Mouse (Mus musculus) activated CD4-positive, CD25-positive, alpha-beta regulatory T cell, adult 4 months (primary cell): ENCODE data around the gene Per1. TPM values are rescaled to one million over a fixed set of nuclear protein-coding genes. Genes with fewer than 3 reads are reported as not detected.

Experiments
- ATAC-seq: one replicate; pipeline ENCODE4 v1.8.0; 2017
- polyA plus RNA-seq, 2 experiments: library from polyadenylated mRNA; unstranded; fragments of 100-300 nt; shearing (Covaris generic); gene quantifications; one replicate each; pipeline ENCODE4 v1.2.1; 2017

Per1 gene
- polyA plus RNA-seq, result 1 to 10 TPM; 4.5 to 6.7 TPM

DNA sequence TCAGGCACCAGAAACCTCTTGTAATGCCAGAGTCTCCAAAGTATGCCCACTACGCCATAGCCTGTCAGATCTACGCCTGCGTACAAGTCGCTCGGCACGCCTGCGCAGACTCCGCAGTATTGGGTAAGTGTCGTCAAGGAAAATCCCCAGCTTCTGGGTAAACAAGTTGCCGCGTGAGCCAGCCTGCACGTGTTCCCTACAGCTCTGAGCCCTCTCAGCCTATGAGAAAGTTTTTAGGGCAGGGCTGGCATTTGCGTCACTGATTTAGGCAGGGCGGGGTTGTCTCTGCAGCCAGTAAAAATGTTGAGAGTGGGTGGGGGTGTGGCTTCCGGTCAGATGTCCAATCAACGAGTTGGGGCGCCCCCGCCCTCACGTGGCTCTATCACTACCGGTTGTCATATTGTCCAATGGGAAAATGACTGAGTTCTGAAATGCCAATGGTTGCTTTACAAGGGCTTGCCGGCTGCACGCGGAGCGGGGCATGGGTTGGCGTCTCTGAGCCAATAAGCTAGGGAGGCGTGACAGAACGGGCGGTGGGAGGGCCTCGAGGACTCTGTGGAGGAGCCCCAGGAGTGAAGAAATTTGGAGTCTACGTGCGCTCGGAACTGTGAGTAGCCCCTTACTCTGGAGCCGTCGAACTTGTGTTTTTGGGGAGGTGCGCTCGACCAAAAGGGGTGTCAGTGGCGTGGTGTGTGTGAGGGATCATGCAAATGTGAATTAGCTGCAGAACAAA is at the start of gene Per1:
Gene Per1, plus strand, starts transcription at position 521 of the 733 bp plus-strand sequence.
- peak; percentile 57 for ATAC-seq

DNA sequence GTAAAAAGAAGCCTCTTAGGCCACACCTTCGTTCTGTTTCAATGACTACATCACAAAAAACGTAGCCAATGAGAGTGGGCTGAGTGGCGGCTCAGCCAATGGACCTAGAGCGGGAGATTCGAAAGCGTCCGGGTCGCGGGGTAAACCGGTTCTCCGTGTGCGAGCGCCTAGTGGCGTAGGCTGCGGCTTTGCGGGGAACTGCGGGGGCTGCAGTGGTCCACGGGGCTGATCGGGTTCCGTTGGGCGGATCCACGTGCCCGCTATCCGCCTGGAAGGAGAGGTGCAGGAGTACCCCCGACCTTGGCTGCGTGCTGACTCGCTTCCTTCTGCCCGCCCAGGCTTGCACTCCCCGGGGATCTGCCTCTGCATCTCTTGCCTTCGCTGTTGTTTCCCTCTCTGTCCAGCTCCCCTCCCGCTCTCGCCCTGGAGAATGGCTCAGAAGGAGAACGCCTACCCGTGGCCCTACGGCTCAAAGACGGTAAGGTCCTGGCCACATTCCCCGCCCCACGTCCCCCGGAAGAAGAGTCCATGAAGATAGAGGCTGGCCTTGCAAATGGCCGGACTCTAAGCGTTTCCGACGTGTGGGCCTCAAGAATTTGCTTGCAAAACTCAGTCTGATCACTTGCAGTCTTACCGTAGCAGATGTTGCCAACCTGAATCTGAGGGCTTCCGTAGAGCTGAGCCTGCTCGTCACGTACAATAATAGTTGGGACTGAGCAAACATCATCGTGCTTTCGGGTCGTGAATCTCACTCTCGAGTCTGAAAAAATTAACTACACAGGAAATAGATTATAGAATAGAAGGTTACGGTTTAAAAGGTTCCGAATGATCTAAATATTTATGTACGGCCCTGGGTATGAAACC is 49.3 kb upstream of the Per1 start, which contains the start of gene Aurkb:
Gene Aurkb, plus strand, starts transcription at position 117 of the 864 bp plus-strand sequence.
- peak; percentile 78 for ATAC-seq

DNA sequence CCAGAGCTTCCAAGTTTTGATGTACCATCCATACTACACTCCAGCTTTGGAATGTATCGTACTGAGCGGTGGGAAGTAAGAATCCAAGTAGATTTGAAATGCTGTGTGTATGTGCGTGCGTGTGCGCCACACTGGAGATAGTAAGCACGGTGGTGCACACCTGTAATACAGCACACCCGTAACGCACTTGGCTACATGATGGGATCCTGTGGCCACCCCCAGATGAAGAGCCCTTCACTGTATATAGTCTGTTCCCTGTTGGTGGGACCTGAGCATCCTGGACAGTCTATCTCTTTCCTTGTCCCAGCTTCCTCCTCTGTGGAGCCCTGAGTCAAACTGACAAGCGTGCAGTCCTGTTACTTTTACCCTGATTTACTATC is 48.6 kb upstream of the Per1 start:
- no peak for ATAC-seq

DNA sequence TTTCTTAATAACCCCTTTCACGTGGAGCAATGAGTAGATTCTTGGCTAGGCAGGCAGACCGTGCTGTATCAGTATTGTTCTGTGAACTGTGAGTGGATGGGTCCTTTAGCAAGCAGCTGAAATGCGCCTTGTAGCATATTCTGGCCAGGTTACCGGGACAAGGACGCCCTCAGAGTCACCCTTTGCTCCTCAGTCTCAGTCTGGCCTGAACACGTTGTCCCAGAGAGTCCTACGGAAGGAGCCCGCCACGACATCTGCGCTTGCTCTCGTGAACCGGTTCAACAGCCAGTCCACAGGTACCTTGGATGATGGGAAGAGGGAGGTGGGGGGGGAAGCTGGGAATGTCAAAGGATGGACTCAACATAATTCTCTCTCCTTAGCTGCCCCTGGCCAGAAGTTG is 47.4 kb upstream of the Per1 start:
- no peak for ATAC-seq

DNA sequence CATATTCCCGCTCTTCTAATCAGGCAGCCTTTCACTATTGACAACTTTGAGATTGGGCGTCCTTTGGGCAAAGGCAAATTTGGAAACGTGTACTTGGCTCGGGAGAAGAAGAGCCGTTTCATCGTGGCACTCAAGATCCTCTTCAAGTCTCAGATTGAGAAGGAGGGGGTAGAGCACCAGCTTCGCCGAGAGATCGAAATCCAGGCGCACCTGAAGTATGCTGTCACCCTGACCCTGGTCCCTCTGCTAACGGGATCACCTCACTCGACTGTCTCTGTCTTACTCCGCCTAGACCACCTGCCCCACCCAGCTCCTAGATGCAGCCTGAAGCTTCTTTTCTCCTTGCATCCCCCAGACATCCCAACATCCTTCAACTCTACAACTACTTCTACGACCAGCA is 46.9 kb upstream of the Per1 start:
- no peak for ATAC-seq

DNA sequence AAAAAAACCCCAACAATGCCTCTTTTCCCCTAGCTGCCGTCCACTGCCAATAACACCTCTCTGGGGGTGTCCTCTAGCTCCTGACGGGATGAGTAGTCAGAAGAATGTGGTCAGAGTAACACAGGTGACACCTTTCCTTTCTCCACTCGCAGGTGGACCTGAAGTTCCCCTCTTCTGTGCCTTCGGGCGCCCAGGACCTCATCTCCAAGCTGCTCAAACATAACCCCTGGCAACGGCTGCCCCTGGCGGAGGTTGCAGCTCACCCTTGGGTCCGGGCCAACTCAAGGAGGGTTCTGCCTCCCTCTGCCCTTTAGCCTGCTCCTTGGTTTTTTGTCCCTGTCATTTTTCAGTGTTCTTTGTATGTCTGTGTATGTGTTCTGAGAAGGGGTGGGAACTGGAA is 44.3 kb upstream of the Per1 start:
- no peak for ATAC-seq

DNA sequence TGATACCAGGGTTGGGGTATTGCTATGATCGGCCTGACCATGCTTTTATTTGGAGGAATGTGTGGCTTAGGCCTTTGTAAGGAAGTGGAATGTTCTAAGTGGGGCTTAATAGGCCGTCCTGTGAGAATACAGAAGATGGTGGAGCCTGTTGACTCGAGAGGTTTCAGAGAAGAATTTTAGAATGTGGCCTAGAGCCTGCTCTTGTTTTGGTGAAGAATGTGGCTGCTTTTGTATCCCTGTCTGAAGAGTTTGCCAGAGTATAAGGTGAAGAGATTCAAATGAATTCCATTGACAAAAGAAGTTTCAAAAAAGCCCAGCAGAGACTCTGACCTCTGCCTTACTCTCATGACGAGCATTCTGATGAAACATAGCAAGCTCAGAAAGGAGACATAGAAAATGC is 43.2 kb upstream of the Per1 start:
- ATAC-seq, result no peak

DNA sequence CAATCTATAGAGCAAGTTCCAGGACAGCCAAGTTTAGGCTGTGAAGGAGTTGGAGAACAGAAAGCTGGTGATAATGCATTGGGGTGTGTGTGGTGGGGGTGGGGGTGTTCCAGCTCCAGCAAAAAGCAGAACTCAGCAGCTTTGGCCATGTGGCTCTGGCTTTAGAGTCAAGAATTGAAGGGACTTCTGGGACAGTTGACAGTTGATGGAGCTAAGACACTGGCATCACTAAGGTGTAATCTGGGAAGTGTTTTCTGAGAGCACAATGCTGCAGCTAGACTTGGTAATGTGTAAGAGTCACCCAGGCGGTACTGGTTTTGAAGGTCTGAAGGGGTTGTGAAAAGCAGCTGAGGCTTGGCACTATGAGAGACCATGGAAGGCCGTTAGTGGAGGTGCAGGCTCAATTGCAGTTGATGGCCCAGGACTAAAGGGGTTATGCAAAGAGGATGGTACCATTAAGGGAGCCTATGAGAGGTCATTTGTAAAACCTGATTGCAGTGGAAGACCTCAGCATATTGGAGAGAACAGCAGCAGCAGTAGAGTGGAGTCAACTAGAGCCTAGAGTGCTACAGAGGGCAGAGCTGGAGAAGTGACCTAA is 42.1 kb upstream of the Per1 start:
- ATAC-seq, result no peak

DNA sequence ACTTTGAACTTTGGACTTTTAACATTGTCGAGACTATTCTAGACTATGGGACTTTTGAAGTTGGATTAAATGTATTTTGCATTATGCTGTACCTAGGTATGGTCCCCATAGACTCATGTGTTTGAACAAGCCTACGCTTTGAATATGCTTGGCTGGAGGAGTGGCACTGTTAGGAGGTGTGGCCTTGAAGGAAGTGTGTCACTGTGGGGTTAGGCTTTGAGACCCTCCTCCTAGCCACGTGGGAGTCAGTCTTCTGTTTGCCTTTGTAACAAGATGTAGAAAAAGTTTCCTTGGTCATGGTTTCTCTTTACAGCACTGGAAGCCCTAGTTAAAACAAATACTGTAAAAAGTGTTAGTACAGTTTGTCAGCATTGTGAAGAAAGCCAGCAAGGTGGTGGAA is 41.2 kb upstream of the Per1 start:
- ATAC-seq, result no peak

DNA sequence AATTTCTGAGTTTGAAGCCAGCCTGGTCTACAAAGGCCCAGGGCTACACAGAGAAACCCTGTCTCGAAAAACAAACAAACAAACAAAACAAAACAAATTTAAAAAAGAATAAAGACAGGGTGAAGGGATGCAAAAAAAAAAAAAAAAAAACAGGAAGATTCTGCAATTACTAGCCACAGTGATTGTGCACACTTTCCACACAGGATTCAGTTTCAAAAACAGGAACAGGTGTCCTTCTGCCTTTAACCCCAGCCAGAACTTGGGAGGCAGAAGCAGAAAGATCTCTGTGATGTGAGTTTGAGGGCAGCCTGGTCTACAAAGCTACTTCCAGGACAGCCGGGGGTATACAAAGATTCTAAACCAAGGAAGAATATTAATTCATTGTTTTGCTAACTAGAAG is 36.8 kb upstream of the Per1 start:
- ATAC-seq, result no peak

DNA sequence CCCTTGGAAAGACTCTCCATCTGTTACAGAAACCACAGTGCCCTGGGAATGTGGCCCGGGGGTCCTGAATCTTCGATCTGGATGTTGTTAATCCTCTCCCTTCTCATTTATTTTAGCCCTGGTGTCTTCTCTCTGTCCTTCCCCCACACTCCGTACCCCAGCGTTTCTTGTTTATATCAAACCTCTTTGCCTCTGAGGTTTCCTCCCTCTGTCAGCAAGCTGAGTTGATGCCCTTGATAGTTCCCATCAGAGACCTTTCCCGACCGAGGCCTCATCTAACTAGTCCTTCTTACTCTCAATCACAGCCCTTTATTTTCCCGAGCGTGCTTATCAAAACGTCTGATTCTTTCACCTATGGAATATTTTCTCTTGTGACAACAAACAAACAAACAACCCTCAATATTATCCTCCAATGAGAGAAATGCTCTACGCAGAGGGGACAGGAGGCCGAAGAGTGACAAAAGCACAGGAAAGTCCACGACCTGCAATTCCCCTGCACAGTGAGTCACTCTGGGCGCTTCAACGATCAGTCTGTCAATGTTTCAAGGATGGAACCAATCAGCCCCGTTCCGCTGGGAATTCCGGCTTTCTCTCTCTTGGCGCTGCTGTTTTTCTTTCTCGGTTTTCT is 36.2 kb upstream of the Per1 start:
- no peak for ATAC-seq

DNA sequence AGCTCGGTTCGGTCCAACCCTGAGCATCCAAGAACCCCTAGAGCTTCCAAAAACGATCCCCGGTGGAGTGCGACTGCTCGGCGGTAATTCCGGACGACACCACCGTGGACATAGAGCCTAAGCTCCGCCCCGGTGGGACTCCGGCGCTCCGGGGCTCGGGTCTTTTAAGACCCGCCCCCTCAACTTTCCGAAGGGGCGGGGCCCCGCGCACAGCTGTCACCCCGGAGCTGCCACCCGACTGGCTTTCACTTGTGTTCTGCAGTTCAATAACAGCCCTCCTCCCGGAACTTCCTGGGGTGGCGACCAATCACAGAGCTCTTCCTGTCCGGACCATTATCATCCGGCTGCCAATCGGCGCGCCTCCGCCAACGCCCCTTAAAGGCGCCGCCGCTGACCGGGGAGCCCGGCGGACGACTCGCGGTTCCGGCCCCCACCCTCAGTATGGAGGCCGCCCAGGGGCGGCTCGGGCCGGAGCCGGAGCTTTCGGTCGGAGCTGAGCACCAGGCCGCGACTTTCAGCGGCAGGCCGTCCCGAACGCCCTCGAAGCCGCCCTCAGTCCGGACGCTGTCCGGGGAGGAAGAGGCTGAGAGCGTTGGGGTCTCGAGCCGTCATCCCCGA is 35.6 kb upstream of the Per1 start, which contains the start of gene Borcs6:
Gene Borcs6, plus strand, starts transcription at position 361 of the 618 bp plus-strand sequence.
- ATAC-seq, result peak; percentile 94

DNA sequence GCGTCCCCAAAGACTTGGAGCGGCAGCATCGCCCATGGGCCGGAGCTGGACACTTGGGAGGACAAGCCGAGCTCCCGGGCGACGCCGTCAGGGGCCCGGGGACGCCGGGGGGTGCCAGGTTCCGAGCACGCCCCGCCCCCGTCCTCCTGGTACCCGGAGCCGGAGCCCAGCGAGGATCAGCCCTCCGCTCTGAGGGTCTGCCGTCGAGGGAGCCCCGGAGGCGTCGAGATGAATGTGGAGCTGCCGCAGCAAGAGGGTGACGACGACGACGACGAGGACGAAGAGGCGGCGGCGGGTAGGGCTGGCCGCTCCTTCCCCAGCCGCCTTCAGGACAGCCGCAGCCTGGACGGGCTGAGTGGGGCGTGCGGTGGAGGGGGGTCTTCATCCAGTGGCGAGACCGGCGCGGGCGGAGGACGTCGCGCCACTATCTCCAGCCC is 35.0 kb upstream of the Per1 start:
- ATAC-seq, result no peak

DNA sequence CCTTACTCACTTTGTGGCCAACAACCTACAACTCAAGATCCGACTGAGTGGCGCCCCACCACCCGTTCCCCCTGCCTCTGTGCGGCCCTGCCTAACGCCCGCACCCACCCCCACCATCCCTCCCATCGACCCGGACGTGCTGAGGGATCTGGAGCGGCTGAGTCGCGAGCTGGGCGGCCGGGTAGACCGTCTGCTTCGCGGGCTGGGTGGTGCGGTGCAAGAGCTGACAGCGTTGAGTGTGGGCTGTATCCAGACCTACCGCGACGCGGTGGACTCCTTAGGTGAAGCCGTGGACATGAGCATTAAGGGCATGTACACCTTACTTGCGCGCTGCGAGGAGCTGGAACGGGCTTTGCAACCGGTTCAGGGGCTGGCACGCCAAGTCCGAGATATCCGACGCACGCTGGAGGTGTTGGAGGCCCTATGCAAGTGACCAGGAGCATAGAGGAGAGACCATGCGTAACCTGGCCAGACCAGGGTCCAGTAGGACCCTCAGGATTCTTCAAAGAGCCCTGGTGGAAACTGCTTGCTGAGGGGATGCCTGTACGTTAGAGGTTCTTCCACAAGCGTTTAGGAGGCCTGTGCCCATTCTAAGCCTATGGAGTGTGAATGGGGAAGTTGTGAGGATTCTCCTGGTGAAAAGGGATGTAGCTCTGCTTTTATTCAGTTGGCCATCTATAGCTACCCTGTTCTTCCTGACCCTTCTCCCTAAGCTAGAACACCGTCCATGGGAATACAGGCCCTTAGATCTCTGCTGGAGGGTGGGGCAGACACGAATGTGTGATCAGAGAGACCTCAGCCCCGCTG is 34.4 kb upstream of the Per1 start:
- no peak for ATAC-seq

DNA sequence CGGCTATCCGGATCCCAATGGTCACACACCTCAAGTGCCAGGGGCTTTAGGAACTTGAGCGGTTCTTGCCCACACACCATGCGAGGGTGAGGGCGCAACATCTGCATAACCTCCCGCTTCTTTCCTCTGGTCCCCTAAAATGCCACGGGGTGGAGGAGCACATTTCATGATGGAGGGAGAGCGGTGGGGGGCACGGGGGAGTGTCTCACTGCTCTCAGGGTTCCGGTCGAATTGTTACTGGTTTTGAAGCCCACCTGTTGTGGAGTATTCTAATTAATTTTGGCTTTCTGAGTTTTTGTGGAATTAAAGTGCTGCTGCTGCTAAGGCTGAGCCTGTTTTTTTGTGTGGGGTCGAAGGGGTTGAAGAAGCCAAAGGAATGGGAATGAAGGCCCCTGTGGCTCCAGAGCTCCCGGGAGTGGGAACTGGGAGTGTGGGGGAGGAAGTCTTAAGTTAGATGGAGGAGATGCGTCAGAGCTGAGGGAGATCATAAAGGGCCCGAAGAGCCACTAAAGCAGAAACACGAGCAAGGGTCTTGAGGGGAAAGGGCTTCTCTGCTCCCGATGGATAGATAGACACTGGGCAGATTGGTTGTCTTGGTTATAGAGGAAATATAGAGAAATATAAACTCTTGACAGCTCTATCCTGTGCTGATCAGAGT is 33.6 kb upstream of the Per1 start:
- ATAC-seq, result no peak

DNA sequence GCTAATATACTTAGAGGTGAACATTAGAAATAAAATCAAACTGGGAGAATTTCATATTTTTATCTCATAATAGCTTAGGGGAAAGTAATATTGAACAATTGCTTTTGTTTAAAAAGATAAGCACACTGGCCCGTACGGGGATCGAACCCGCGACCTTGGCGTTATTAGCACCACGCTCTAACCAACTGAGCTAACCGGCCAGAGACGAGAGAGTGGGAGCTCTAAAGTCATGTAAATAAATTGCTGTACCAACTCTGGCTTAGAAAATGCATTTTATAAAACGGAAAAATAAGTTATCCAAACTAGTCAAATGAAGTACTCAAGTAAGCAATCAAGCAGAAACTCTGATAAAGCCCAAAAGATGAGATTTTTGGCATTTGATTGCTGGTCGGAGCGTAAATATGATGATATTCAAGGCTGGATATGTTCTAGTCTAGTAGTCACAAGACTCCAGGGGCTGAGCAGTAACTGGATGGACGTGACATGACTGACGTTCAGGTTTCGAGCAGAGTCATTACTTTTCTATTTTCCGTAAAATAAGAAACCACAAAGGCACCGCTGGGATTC is 32.7 kb upstream of the Per1 start:
- ATAC-seq, result no peak

DNA sequence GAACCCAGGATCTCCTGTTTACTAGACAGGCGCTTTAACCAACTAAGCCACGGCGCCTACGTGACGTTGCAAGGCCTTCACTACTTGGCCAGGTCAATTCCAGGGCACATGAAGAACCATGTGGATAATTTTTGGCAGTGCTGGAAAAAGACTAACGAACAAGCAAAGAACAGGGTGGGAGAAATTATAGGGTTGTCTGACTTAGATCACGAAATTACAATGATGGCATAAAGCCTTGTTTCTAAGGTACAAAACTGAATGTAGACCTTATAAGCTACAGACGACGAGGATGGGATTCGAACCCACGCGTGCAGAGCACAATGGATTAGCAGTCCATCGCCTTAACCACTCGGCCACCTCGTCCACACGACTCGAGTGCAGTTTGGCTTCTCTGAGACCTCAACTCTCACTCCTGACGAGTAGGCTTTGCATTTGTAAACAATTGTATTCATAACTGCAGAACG is 32.2 kb upstream of the Per1 start:
- peak; percentile 30 for ATAC-seq

DNA sequence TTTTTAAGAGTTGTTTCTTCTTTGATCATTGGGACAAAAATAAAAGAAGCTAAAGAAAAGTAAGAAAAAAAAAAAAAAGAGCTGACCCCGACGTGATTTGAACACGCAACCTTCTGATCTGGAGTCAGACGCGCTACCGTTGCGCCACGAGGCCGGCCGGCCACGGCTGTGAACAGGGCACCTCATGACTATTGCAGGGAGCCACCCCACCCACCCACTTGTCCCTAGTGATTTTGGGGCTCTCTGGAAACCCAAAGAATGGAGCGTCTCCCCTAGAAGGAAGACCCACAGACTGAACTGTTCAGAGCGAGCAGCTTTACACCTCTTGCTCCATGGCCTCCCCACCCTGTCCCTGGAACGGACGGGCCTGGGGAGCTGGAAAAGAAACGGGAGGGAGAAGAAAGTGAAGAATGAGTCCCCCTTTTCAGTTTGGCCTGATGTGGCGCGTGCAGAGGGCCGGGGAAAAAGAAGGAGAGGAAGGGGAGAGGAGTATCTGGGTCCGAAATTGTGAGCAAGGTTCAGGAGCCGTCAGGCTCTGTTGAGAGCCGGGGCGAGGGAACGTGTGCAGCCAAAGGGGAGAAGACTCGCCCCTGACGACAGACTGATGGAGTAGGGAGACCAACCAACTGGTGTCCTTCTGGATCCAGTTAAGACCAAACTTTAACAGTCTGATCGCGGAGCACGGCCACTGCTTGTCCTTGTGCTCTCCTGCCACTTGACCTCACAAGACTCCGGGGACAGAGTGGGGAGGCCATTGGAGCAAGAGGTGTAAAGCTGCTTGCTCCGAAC is 31.4 kb upstream of the Per1 start:
- no peak for ATAC-seq

DNA sequence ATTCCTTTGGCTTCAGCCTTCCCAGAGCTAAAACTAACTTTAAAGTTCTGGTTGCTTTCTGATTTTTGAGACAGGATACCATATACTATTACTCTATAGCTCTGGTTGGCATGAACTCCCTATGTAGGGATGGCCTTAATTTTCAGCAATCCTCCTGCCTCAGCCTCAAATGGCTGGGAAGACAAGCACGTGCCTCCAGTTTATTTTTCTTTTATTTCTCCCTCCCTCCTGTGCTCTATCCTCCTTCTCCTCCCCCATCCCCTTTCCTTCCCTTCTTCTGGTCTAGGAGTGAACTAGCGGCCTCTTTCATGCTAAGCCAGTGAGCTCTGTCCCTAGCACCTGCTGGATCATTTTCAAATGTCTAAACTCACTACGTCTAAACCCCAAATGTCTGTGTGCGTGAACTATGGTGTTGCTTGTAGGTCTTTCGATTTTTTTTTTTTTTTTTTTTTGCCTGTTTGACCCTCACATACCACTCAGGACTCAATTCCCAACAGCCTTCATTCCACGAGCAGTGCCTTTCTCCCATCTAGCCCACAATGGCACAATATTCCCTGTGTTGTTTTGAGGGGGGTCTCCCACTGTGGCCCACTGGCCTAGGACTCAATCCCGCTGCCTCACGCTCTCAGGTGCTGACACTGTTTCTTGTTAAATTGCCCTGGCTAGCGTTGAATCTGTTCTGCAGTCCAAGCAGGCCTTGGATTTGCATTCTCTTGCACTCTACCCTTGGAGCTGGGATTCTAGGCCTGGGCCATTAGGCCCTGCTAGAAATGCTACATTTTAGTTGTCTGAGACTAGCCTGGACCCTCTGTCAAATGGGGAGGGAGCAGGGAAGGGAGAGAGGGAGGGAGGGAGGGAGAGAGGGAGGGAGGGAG is 30.5 kb upstream of the Per1 start:
- ATAC-seq, result no peak
